Mouse (Mus musculus) forebrain, embryonic 14.5 days (tissue): ENCODE measurements at regions not wholly inside any gene's neighbourhood (a gene's known extent, or its start where the extent isn't known, plus 50 kb on each side); places are given as distances from the start of the nearest gene placed in this dataset.
A peak's percentile ranks its signal among the peaks of the same experiment; 100 is the strongest.

ENCODE experiments used
- ATAC-seq: fragments of 200-750 bp; cut with Nextera tagmentation; 2 replicates; pipeline ENCODE4 v1.8.0; 2017; ENCODE audit warnings: mild to moderate bottlenecking, moderate library complexity
- DNase-seq: peaks from one replicate; pipeline ENCODE4 v3.0.0-alpha.2; 2015; ENCODE audit warnings: low spot score
- H3K27ac ChIP-seq: fragments of 300-500 bp; sonication (generic); 2 replicates; pipeline ENCODE4 v1.5.1; 2014; ENCODE audit warnings: low read depth, mild to moderate bottlenecking, control low read depth, low read length, moderate library complexity
- H3K27me3 ChIP-seq: fragments of 300-500 bp; sonication (generic); replicated peaks from 2 replicates; pipeline ENCODE4 v1.6.1; 2014; ENCODE audit warnings: low read length, control low read depth, mixed read lengths; ENCODE audit not compliant: control insufficient read depth, insufficient read depth
- H3K36me3 ChIP-seq: fragments of 300-500 bp; sonication (generic); 2 replicates; pipeline ENCODE4 v1.6.1; 2014; ENCODE audit warnings: low read length, control low read depth; ENCODE audit not compliant: control insufficient read depth, insufficient read depth
- H3K4me1 ChIP-seq: fragments of 300-500 bp; sonication (generic); 2 replicates; pipeline ENCODE4 v1.6.1; 2014; ENCODE audit warnings: antibody characterized with exemption, low read length, control low read depth; ENCODE audit not compliant: control insufficient read depth, insufficient read depth
- H3K4me2 ChIP-seq: fragments of 300-500 bp; sonication (generic); 2 replicates; pipeline ENCODE4 v1.6.1; 2014; ENCODE audit warnings: mild to moderate bottlenecking, control low read depth, low read length
- H3K4me3 ChIP-seq: fragments of 300-500 bp; sonication (generic); 2 replicates; pipeline ENCODE4 v1.5.1; 2014; ENCODE audit warnings: low read depth, low read length, control low read depth
- H3K9ac ChIP-seq: fragments of 300-500 bp; sonication (generic); 2 replicates; pipeline ENCODE4 v1.6.1; 2014; ENCODE audit warnings: mild to moderate bottlenecking, low read length, control low read depth, moderate library complexity
- H3K9me3 ChIP-seq: fragments of 300-500 bp; sonication (generic); replicated peaks from 2 replicates; pipeline ENCODE4 v1.6.1; 2016; ENCODE audit warnings: low read length, control low read depth, mixed read lengths; ENCODE audit not compliant: control insufficient read depth
- WGBS: fragments of 180-500 bp; shearing (Covaris S2); extraction: QIAGEN DNeasy Blood & Tissue Kit; methylation state at CpG from one replicate; pipeline ENCODE4 v1.1.7; 2014; 5-methylcytosine and 5-hydroxymethylcytosine counted together

GRCm38 (mm10) chr15:89940591-89940990, 98.9 kb upstream of the Syt10 start:
- Histone ChIP-seq H3K4me1 (no peaks in the 10 kb centered on the region), H3K4me2 (no peak overlapping the region), H3K27me3 (no peaks in the 10 kb centered on the region), H3K27ac (no peak overlapping the region), H3K4me3 (no peak overlapping the region), H3K9ac (no peak overlapping the region), H3K36me3 (no peaks in the 10 kb centered on the region), H3K9me3 (no peaks in the 10 kb centered on the region)
- DNase-seq = no peak
- WGBS = 81% methylated on average over 3 of the region's 3 CpGs
- ATAC-seq = no peak

DNA sequence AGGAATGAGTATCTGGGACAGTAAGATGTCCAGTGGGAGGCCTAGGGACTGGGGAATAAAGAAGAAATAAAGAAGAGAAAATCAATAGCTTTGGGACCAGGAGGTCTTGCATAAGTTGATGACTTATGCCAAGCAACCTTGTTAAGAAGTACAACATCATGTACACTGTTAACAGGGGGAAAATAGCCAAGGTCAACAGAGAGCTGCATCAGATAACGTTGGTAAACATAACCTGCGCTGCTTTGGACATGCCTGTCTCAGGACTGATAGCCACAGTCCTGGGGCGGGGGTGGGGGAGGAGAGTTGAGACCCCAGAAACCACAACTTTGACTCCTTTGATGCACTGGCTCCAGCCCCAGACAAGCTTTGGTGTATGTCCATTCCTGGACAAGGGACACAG, 90.7 kb upstream of the Syt10 start:
- Histone ChIP-seq H3K4me2 (no peak overlapping the region), H3K27me3 (no peaks in the 10 kb centered on the region), H3K27ac (no peak overlapping the region), H3K9ac (no peak overlapping the region), H3K36me3 (no peaks in the 10 kb centered on the region), H3K4me1 (no peaks in the 10 kb centered on the region), H3K9me3 (no peaks in the 10 kb centered on the region), H3K4me3 (no peak overlapping the region)
- DNase-seq (no peak), ATAC-seq (no peak)
- 90% methylated on average over 3 of the region's 3 CpGs for WGBS

- no peaks in the 10 kb centered on the region for H3K36me3 ChIP-seq
- WGBS = 71% methylated on average over 12 of the region's 12 CpGs
- no peak for ATAC-seq
- no peaks in the 10 kb centered on the region for H3K27me3 ChIP-seq
- DNase-seq = peak; percentile 25
- H3K9ac ChIP-seq = no peak overlapping the region
- H3K9me3 ChIP-seq = no peaks in the 10 kb centered on the region
- H3K4me2 ChIP-seq = no peak overlapping the region
- no peaks in the 10 kb centered on the region for H3K4me1 ChIP-seq
- H3K4me3 ChIP-seq = no peak overlapping the region
- H3K27ac ChIP-seq = no peak overlapping the region
Observed at GRCm38 (mm10) chr15:89915587-89915986, 73.9 kb upstream of the Syt10 start.

DNA sequence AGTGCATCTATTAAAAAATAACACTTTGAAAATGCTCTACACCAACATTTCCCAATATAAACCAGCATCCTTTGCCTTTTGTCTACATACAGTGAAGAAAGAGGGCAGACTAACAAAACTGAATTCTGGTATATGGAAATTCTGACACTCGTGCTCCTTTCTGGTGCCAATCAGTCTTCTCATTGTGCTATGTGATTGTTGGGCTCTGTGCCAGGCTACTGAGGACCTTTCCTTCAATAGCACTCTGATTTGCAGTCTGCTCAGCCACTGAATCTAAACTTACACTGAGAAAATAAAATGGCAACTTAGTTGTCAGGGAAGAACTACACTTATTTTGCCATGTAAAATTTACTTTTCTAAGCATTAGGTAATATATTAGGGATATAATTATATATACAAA, 61.4 kb upstream of the Syt10 start:
- H3K36me3 ChIP-seq = no peaks in the 10 kb centered on the region
- no peaks in the 10 kb centered on the region for H3K9me3 ChIP-seq
- peak; percentile 78 for DNase-seq
- no peaks in the 10 kb centered on the region; the same call in 1 of the 2 replicates for H3K4me1 ChIP-seq
- 20% methylated on average over 1 of the region's 1 CpGs for WGBS
- no peaks in the 10 kb centered on the region for H3K27me3 ChIP-seq
- ATAC-seq = peak; percentile 75
- H3K27ac ChIP-seq = no peak overlapping the region
- no peak overlapping the region for H3K4me2 ChIP-seq
- no peak overlapping the region for H3K9ac ChIP-seq
- H3K4me3 ChIP-seq = no peak overlapping the region

DNA sequence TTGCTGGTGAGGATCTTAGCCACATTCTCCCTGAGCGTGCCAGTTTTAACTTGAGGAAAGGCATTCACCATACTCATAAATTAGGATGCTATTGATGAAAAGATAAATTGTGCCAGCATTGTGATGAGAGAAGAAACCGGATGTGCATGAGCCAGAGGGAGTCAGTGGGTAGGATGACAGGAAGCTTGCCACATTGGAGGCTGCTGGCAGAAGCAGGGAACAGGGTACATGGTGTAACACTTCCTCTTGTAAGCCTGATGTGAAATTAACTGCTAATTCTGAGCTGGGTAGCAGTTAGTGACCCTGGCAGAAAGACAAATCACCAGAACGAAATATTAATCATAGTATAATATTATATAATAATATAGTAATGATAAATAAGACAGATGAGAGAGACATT, 52.0 kb upstream of the Syt10 start:
- no peaks in the 10 kb centered on the region for H3K9me3 ChIP-seq
- ATAC-seq (no peak), DNase-seq (no peak)
- no peak overlapping the region for H3K27ac ChIP-seq
- no peak overlapping the region for H3K9ac ChIP-seq
- no peak overlapping the region for H3K4me2 ChIP-seq
- H3K27me3 ChIP-seq = no peaks in the 10 kb centered on the region
- no peaks in the 10 kb centered on the region for H3K4me1 ChIP-seq
- no peaks in the 10 kb centered on the region for H3K36me3 ChIP-seq
- 81% methylated on average over 3 of the region's 3 CpGs for WGBS
- no peak overlapping the region for H3K4me3 ChIP-seq
